Mouse (Mus musculus): ENCODE measurements around the gene Fgf12. TPM values are rescaled to one million over a fixed set of nuclear protein-coding genes. Genes with fewer than 3 reads are reported as not detected.

The Fgf12 gene
- total RNA-seq, 2 experiments from 2014 or later: 141 to 148 TPM

DNA sequence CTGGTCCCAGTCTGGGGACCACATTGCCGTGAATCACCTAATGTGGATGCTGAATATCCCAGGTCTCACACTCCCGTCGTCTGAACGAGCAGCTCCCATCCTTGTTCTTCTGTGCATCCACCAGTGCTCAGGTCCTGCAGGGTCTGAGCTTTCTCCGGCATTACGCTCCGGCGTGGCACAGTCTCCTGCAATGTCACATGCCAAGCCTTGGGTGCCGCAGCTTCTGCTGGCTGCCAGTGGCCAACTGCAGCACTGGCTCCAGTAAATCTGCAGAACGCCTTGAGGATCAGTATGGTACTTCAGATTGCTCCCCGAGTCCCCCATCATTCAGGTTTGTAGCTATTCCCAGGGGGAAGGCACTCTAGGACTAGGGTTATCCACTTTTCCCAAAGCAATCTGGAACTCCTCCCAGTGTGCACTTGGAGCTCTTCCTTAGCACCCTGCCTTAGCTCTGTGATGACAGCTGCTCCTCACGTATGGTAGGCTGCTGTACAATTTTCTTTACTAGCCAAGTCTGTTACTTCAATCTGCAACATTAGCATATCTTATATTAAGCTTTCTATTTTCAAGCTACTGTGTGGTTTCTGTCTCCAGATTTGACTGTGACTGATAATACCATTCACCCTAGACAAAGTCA lies 254.8 kb downstream of the Fgf12 start:
- H3K4me3 ChIP-seq: no peak overlapping the region
- TF ChIP-seq CTCF (conservative IDR thresholded peaks at IDR 0.05): no peak
- no peak overlapping the region for H3K27ac ChIP-seq

DNA sequence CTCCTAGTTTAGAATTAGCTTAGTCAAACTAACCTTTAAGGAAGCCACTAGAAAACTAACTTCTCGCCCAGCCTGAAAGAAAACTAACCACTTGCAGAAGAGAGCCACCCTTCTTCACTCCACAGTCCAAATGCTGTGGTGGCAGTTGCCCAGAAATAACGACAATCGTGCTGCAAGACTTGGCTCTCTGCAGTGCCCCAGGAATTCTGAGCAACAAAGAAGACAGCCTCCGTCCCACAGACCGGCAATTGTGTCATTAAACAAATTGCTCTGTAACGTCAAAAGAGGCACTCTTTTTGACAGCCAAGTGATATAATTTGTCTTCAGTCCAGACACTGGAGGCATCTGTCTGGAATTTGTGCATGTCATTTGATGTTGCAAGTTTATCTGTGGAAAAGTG lies 261.2 kb downstream of the Fgf12 start:
- DNase-seq (ENCODE audit: low spot score in 2 of 2): peak in 1 of 2 experiments; percentile 44
- TF ChIP-seq CTCF (conservative IDR thresholded peaks at IDR 0.05): no peak
- H3K4me3 ChIP-seq: no peak overlapping the region
- H3K27ac ChIP-seq: no peak overlapping the region

More for the DNA sequence above, 254.8 kb downstream of the Fgf12 start:
- peak; percentile 22 to 63 for DNase-seq (ENCODE audit: low spot score in 2 of 2)

GRCm38 (mm10) chr16:28490515-28490914 lies 262.4 kb downstream of the Fgf12 start:
- no peak overlapping the region for H3K4me3 ChIP-seq
- TF ChIP-seq CTCF (conservative IDR thresholded peaks at IDR 0.05): peak; percentile 95
- DNase-seq (ENCODE audit: low spot score in 2 of 2): peak; percentile 83 to 89
- no peak overlapping the region for H3K27ac ChIP-seq

DNA sequence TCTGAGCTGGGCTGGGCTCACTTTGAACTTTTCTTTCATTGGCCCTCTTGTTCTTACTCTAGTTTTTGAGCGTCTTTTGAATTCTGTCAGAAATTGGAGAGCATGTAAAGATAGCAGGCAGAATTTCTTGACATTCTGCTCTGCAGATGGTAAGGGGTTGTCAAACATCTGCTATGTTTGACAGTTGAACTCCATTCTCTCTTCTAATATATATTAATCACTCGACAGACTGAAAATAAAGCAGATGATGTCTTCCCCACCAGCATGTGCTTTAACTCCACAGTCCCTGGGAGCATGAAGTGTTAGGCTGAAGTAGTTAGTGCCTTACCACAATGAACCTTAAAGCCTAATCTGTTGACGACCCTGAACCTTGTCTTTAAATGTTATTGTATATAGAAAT lies 267.9 kb downstream of the Fgf12 start:
- no peak overlapping the region for H3K4me3 ChIP-seq
- no peak overlapping the region for H3K27ac ChIP-seq
- no peak for TF ChIP-seq CTCF (conservative IDR thresholded peaks at IDR 0.05)
- DNase-seq (ENCODE audit: low spot score in 2 of 2): no peak

GRCm38 (mm10) chr16:28479022-28479421 lies 273.8 kb downstream of the Fgf12 start:
- no peak for TF ChIP-seq CTCF (conservative IDR thresholded peaks at IDR 0.05)
- no peak overlapping the region for H3K27ac ChIP-seq
- no peak for DNase-seq (ENCODE audit: low spot score in 2 of 2)

GRCm38 (mm10) chr16:28476651-28477050 lies 276.2 kb downstream of the Fgf12 start:
- no peak for TF ChIP-seq CTCF (conservative IDR thresholded peaks at IDR 0.05)
- no peak overlapping the region for H3K4me3 ChIP-seq
- H3K27ac ChIP-seq: no peak overlapping the region
- no peak for DNase-seq (ENCODE audit: low spot score in 2 of 2)

More at GRCm38 (mm10) chr16:28479022-28479421, 273.8 kb downstream of the Fgf12 start:
- H3K4me3 ChIP-seq: no peak overlapping the region

DNA sequence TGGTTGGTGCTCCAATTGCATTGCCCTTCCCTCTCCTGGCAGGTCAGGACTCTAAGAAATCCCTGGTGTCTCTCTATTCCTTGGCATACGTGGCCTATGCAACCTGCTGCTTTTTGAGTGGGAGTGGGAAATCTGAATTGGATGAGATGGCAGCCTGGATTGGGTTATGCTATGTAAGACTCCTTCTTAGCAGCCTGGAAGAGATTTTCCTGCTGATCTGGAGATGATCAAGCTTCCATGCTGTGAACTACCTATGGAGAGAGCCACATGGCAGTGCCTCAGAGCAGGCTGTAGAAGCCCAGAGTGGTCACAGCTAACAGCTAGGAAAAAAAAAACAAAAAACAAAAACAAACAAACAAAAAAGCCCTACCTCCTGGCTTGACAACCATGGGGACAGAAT lies 277.3 kb downstream of the Fgf12 start:
- DNase-seq (ENCODE audit: low spot score in 2 of 2): no peak
- Histone ChIP-seq H3K4me3 (no peak overlapping the region), H3K27ac (no peak overlapping the region)
- TF ChIP-seq CTCF (conservative IDR thresholded peaks at IDR 0.05): no peak

DNA sequence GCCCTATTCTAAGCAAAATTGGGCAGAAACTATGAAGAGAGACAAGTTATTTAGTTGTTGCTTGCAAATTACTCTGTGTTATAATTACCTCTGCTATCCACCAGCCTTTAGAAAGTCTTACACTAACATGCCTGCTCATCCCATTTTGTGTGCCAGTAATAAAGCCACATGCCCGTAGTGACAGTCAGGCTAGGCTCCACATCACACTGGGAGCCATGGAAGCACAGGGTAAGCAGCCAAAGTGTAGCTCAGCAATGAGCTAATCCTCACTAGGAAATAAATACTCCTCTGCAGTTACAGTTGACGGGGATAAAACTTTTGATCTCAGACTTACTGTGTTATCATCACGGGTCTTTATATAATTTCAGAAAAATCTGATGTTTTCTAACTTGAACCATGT lies 298.0 kb downstream of the Fgf12 start:
- Histone ChIP-seq H3K4me3 (no peak overlapping the region), H3K27ac (no peak overlapping the region)
- TF ChIP-seq CTCF (conservative IDR thresholded peaks at IDR 0.05): no peak
- no peak for DNase-seq (ENCODE audit: low spot score in 2 of 2)

DNA sequence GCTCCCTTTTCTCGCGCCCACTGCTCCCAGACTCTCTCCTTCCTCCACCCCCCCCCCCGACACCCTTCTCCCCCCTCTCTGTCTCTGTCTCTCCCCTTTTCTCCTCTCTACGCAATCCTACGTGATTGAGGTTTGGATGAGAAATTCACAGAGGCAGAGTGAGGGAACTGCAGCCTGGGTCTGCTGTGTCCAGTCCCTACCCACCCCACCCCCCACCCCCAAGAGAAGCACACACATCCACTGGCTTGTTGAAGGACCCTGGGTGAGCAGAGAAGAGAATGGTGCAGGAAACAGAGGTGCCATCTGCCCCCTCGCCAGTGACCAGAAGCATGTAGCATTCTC lies 305.8 kb downstream of the Fgf12 start:
- no peak for DNase-seq (ENCODE audit: low spot score in 2 of 2)
- TF ChIP-seq CTCF (conservative IDR thresholded peaks at IDR 0.05): no peak
- Histone ChIP-seq H3K27ac (peak overlapping the region; percentile 83; the same call in 1 of the 2 replicates), H3K4me3 (peak overlapping the region; percentile 74)

DNA sequence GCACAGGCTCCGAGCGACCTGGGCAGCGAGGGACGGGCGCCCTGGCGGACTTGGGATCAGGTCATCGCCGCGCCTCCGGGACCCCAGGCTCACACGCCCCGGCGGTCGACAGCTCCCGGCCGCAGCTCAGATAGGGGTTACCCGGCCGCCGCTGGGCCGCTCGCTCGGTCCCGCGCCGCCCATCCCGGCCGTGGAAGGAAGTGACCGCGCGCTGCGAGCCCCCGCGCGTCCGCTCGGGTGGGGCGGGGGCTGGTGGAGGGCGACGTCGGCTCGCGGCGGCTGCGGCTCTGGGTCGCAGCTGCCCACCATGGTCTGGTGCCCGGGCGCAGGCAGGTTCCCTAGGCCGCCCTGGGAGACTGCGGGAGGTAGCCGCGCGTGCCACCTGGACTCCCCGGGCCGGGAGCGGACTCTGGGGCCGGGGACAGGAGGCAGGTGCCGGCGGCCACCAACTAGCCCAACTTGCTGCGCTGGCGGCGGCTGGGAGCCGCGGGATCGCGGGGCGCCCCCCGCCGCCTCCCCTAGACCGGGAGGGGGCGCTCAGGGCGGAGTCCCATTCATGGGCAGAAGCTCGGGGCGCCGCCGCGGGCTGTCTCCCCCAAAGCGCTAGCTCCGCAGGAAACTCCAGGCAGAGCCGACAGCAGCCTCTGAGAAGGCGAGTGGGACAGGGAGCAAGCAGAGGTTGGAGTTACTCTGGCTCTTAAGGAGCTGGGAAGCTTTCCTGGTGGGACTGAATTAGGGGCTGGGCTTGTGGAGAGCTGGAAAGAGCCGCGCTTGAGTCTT lies 306.3 kb downstream of the Fgf12 start:
- DNase-seq (ENCODE audit: low spot score in 2 of 2): peak; percentile 16 to 54
- H3K27ac ChIP-seq: peak overlapping the region; percentile 83
- H3K4me3 ChIP-seq: peak overlapping the region; percentile 74
- TF ChIP-seq CTCF (conservative IDR thresholded peaks at IDR 0.05): peak; percentile 72

DNA sequence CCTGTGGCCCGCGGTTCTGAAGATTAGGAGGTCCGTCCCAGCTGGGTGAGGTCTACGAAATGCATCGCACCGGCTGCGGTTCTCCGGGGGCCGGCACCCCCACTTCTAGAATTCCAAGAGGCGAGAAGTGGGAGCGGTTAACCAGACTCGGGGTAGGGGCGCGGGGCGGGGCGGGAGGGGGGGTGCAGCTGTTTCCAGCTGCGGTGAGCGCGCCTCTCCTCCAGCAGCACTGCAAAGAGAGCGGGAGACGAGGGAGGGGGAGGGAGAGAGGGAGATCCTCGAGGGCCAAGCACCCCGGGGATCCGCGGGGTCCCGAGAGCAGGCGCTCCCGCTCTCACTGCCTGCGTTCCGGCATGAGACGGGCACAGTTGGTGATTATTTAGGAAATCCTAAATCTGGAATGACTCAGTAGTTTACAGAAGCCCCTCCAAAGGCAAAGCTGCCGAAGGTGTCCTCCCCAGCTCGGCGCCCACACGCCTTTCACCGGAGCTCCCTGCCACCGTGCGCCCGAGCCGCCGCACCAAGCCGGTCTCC lies 307.0 kb downstream of the Fgf12 start:
- TF ChIP-seq CTCF (conservative IDR thresholded peaks at IDR 0.05): no peak
- DNase-seq (ENCODE audit: low spot score in 2 of 2): peak in 1 of 2 experiments; percentile 21
- H3K4me3 ChIP-seq: peak overlapping the region; percentile 74

GRCm38 (mm10) chr16:28444993-28445799 lies 307.7 kb downstream of the Fgf12 start:
- DNase-seq (ENCODE audit: low spot score in 2 of 2): peak in 1 of 2 experiments; percentile 15
- Histone ChIP-seq H3K4me3 (peak overlapping the region; percentile 74), H3K27ac (peak overlapping the region; percentile 48; the same call in 1 of the 2 replicates)
- TF ChIP-seq CTCF (conservative IDR thresholded peaks at IDR 0.05): peak; percentile 26

More for the DNA sequence above, 307.0 kb downstream of the Fgf12 start:
- H3K27ac ChIP-seq: peak overlapping the region; percentile 83

GRCm38 (mm10) chr16:28421617-28422016 lies 331.3 kb downstream of the Fgf12 start:
- TF ChIP-seq CTCF (conservative IDR thresholded peaks at IDR 0.05): no peak
- no peak overlapping the region for H3K27ac ChIP-seq
- no peak for DNase-seq (ENCODE audit: low spot score in 2 of 2)
- no peak overlapping the region for H3K4me3 ChIP-seq

All from layer of hippocampus, adult 2 months (tissue).